ENCODE assay signal across 9 mouse cellular contexts in the genomic region with DNA sequence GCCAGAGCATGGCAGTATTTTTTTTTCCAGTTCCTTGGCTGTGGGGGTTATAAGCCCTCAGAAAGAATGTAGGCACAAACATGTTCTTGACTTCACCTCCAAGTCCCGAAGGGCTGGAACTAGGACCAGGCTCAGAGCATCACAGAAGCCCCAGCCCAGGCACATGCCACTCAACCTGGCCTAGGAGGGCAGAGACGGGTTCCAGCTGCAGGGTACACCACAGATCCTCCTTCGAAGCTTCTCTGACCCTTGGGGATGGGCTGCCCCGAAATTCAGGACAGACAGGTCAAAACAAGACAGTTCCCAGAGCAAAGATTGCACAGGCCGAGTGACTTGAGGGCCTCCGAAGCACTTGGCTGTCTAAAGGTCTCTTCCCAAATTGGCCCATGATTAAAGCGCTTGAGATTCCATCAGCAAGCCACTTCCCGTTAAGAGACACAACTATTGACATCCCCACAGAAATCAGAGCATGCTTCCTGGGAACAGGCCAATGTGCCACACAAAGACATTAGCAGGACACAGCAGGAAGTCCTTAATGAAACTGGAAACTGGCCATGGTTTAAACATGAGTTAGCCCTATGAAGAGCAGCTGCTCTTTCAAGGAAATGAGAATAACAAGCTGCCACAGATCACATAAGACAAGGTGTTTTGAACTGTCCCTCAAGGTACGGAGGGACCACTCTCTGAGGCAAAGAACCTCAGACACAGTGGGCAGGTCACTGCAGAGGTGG.
DNase-seq lines count a peak whose midpoint lies in the region; ATAC-seq lines count a peak whose summit lies in the region.
"Had no signal": no experiment of that assay in that cellular context is flagged by ENCODE, and none has a peak within 500 bp of the region (broad histone marks: within the 10 kb centered on the region; RNA-seq: fewer than 3 reads in every experiment).

No protein-coding gene starts in this region.

- 57% methylated on average over 9 of the region's 9 CpGs for WGBS in intestine, embryonic 14.5 days
- WGBS in midbrain, embryonic 16.5 days = 40% methylated on average over 9 of the region's 9 CpGs

- H3K4me1 ChIP-seq in intestine, embryonic 14.5 days (replicated peaks; ENCODE audit: control insufficient read depth, insufficient read depth, low read length) = 0 out of 2 replicates have a peak, but pooled peaks cover 3% of the 10 kb centered on the region
- H3K4me1 ChIP-seq in midbrain, embryonic 16.5 days (ENCODE audit: control insufficient read depth, insufficient read depth, low read length) = peaks cover 9% of the 10 kb centered on the region; the same call in 1 of the 2 replicates

- H3K27me3 ChIP-seq in intestine, embryonic 14.5 days (replicated peaks; ENCODE audit: control insufficient read depth, insufficient read depth, low read length) = no peaks in the 10 kb centered on the region
- no peaks in the 10 kb centered on the region for H3K27me3 ChIP-seq in midbrain, embryonic 16.5 days (ENCODE audit: control insufficient read depth, insufficient read depth, low read depth, low read length)
- H3K27me3 ChIP-seq: CH12.LX had no signal

- no peak overlapping the region for H3K9ac ChIP-seq in intestine, embryonic 14.5 days (ENCODE audit: low read length)
- H3K9ac ChIP-seq in midbrain, embryonic 16.5 days (ENCODE audit: low read depth, low read length) = no peak overlapping the region

- no peaks in the 10 kb centered on the region for H3K36me3 ChIP-seq in intestine, embryonic 14.5 days (ENCODE audit: control insufficient read depth, insufficient read depth, low read length)
- H3K36me3 ChIP-seq in midbrain, embryonic 16.5 days (ENCODE audit: control insufficient read depth, insufficient read depth, low read length) = no peaks in the 10 kb centered on the region

- peak; percentile 9 to 29 for DNase-seq in heart, adult 9 months (ENCODE audit: low spot score in 2 of 2)
- no peak for DNase-seq in heart, postnatal 25 days (ENCODE audit: low spot score)
- DNase-seq in cerebellum, postnatal 10 days = peak; percentile 84 to 87
- DNase-seq in intestine, embryonic 14.5 days (ENCODE audit: low spot score) = no peak
- DNase-seq in layer of hippocampus, adult 18-20 months (ENCODE audit: low spot score in 2 of 2) = no peak

- H3K9me3 ChIP-seq in intestine, embryonic 14.5 days (ENCODE audit: control insufficient read depth, low read length) = no peaks in the 10 kb centered on the region
- H3K9me3 ChIP-seq in midbrain, embryonic 16.5 days (replicated peaks; ENCODE audit: control insufficient read depth, low read length, poor library complexity, severe bottlenecking) = no peaks in the 10 kb centered on the region

- peak overlapping the region; percentile 3; the same call in 1 of the 2 replicates for H3K27ac ChIP-seq in intestine, embryonic 14.5 days (ENCODE audit: low read depth)
- H3K27ac ChIP-seq in midbrain, embryonic 16.5 days (ENCODE audit: low read length) = no peak overlapping the region

- no peak; the same call in 1 of the 2 replicates for ATAC-seq in intestine, embryonic 14.5 days (replicated peaks; ENCODE audit: low FRiP score, low TSS enrichment, low read depth)
- peak; percentile 27; the same call in 1 of the 2 replicates for ATAC-seq in midbrain, embryonic 16.5 days
- no peak for ATAC-seq in granulocyte monocyte progenitor cell, adult 5-6 weeks (replicated peaks; ENCODE audit: poor library complexity, severe bottlenecking)
- ATAC-seq in erythroblast, adult 5-6 weeks (replicated peaks; ENCODE audit: low FRiP score, poor library complexity, severe bottlenecking) = no peak

- no peak overlapping the region for H3K4me2 ChIP-seq in intestine, embryonic 14.5 days (ENCODE audit: low read length)
- no peak overlapping the region for H3K4me2 ChIP-seq in midbrain, embryonic 16.5 days (ENCODE audit: low read length)

- no peak overlapping the region for H3K4me3 ChIP-seq in intestine, embryonic 14.5 days (ENCODE audit: low read depth, low read length)
- H3K4me3 ChIP-seq in midbrain, embryonic 16.5 days (ENCODE audit: low read depth, low read length) = no peak overlapping the region

- intact Hi-C loops in heart, postnatal 25 days (cut with DNase I) = no loop called here

Comparison
In these comparisons a context has a peak if more than half of its experiments do, and no peak if none do; other contexts are left out.
1. DNase-seq: peak in heart, adult 9 months (2 of 2) and cerebellum, postnatal 10 days (2 of 2); none in heart, postnatal 25 days (single experiment), intestine, embryonic 14.5 days (single experiment) and layer of hippocampus, adult 18-20 months (0 of 2).